Mouse (Mus musculus) liver, adult 2 months (tissue): ENCODE results near the gene Lman1l.
A peak's percentile ranks its signal among the peaks of the same experiment; 100 is the strongest.

Source experiments
- CTCF ChIP-seq: fragments of 200-500 bp; IDR thresholded peaks from 2 replicates; pipeline ENCODE4 v1.5.1; 2011; ENCODE audit warnings: low read depth, low read length, control low read depth
- POLR2A ChIP-seq: fragments of 200-500 bp; IDR thresholded peaks from 2 replicates; pipeline ENCODE4 v1.6.1; 2011; ENCODE audit warnings: low read length, control low read depth; ENCODE audit not compliant: insufficient read depth; ENCODE audit errors: extremely low read depth

GRCm38 (mm10) chr9:57566846-57567245 lies 53.7 kb downstream of the Lman1l start:
- TF ChIP-seq POLR2A = no peak
- TF ChIP-seq CTCF = peak; percentile 57
